Mouse (Mus musculus): Measurements from ENCODE around the gene Ube4b.
A peak's percentile ranks its signal among the peaks of the same experiment; 100 is the strongest.
"Not testable (repeated sequence)": the region's sequence is repeated elsewhere in the genome, so short reads cannot be mapped to it uniquely, and the experiment has no call there.

The Ube4b gene

GRCm38 (mm10) chr4:149426325-149427199 is at the start of gene Ube4b:
Ube4b (minus strand) TSS chr4:149426749.
- peak; percentile 99 to 100 for DNase-seq

GRCm38 (mm10) chr4:149475096-149475495 is 48.5 kb upstream of the Ube4b start:
- DNase-seq = no peak

DNA sequence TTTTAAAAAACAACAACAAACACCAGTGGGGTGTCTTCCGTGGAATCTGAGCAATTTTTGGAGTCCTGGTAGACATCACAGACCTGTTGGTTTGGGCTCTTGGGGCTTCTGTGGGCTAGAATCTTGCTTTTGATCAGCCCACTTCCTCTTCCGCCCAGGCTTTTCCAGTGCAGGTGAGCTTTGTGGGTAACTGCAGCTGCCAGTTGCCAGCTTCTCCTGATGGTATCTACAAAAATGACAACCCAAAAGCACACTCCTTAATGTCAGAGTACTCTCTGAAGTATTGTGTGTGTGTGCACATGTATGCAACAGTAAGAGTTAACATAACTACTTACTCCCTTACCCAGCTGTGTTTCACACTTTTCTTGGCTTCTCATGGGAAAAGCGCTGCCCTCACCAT is 43.0 kb upstream of the Ube4b start:
- peak; percentile 84 to 89 for DNase-seq

- DNase-seq = no peak
Observed at GRCm38 (mm10) chr4:149463435-149463950, 36.9 kb upstream of the Ube4b start.

DNA sequence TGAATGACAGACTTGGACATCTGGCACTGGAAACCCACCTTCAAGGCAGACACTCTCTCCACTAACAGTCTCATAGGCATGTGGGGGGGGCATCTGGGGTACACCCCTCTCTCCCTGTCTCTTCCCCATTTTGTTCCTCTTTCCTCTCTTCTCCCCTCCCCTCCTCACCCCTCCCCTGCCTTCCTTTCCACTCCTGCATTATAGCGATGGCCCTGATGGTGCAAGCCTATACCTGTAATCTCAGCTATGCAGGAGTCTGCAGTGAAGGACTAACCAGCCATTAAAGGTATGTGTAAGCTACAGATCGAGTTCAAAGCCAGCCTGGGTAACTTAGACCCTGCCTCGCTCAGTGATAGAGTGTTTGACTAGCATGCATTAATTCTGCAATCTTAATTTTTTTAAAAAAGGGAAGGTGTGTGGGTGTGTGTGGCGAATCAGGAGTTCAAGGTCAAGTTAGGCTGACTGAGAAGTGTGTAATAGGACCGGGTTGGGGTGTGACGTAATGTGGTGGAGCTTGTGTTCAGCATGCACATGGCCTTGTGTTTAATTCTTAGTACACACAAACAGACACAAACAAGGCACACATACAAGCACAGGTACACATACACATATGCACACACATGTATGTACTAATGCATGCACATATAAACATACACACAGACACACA is 35.9 kb upstream of the Ube4b start:
- no peak for DNase-seq

- peak in 1 of 2 experiments; percentile 59 for DNase-seq
Observed at GRCm38 (mm10) chr4:149461579-149462304, 35.2 kb upstream of the Ube4b start.

- DNase-seq = not testable (repeated sequence)
Observed at GRCm38 (mm10) chr4:149460475-149460874, 33.9 kb upstream of the Ube4b start.

GRCm38 (mm10) chr4:149459425-149459824 is 32.9 kb upstream of the Ube4b start:
- DNase-seq = no peak

DNA sequence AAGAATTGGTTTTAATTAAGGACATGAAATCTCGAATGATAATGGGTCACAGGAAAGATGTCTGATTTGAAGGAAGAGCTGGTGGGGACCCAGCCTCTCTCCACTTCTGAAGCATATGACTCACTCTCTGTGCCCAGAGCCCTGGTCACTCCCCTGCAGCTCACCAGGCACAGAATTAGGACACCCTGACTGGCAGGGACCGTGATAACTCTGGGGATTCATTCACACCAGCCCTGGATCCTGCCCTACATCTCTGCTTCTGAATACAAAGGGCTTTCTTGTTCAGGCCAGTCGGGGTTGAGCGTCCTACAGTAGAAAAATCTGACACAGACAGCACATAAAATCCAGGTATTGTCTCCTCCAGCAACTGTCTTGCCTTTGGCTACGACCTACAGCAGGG is 32.0 kb upstream of the Ube4b start:
- DNase-seq = no peak

GRCm38 (mm10) chr4:149457831-149458430 is 31.4 kb upstream of the Ube4b start:
- DNase-seq = no peak

DNA sequence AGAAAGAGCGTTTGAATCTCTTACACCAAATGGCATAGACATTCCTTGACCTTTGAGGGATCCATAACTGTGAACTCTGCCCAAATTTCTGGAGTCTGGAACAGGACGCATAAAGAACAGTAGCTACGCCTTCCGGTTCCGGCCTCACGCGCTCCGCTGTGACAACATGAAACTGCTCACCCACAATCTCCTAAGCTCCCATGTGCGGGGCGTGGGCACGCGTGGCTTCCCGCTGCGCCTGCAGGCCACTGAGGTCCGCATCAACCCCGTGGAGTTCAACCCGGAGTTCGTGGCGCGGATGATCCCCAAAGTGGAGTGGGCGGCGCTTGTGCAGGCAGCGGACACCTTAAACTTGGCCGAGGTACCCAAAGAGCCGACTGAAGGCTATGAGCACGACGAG is 30.6 kb upstream of the Ube4b start:
- not testable (repeated sequence) for DNase-seq

DNA sequence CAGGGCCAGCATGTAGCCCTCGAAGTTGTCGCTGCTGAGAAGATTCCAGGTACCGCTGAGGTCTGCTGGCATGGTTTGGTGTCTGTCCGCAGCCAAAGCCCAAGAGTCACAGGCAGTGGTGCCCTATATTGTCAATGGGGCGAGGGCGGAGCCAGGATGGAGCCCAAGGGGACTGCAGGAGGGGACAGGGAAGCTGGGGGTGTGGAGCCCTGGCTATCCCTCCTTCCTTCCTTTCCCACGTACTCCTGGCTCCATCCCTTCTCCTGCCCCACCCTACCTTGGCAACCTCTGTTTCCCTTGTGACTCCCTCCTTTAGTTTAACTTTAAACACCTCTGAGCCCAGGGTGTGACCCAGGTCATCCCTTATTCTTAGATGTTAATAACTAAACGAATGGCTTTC is 28.3 kb upstream of the Ube4b start, which contains the start of gene Rbp7:
Rbp7 (minus strand) TSS at position 100 of the 400 bp plus-strand sequence.
- no peak for DNase-seq

- no peak for DNase-seq
Observed at GRCm38 (mm10) chr4:149454263-149454662, 27.7 kb upstream of the Ube4b start.

DNA sequence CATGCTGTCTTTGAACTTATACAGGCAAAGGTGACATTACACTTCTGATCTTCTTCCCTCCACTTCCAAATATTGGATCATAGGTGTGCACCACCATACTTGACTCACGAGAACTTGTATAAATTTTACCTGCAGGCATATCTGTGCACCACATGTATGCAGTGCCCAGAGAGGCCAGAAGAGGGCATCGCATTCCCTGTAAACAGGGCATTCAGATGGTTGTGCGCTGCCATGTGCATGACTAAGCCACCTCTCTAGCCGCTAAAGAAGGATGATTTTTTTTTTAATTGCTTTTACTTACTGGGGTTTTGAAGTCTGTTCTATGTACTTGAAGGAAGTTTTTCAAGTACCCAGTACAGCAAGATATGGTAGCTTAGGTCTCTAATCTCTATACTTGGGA is 27.1 kb upstream of the Ube4b start:
- DNase-seq = peak; percentile 80

GRCm38 (mm10) chr4:149450636-149451035 is 24.1 kb upstream of the Ube4b start:
- no peak for DNase-seq

DNA sequence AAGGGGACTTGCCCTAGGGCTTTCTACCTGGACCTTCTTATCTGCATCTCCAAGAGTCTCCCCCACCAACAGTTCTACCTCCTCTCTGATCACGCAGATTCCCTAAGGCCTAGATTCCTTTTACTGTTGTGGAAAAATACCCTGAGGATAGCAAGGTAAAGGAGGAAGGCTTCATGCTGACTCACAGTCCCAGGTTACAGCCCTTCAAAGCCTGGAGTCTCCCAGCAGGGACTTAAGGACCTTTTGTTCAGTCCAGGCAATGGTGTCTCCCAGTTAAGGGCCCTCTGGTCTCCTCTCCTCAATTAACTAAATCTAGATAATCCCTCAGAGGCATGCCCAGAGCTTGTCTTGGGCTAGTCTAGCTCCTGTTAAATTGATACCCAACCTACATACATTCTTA is 19.8 kb upstream of the Ube4b start:
- DNase-seq = no peak

DNA sequence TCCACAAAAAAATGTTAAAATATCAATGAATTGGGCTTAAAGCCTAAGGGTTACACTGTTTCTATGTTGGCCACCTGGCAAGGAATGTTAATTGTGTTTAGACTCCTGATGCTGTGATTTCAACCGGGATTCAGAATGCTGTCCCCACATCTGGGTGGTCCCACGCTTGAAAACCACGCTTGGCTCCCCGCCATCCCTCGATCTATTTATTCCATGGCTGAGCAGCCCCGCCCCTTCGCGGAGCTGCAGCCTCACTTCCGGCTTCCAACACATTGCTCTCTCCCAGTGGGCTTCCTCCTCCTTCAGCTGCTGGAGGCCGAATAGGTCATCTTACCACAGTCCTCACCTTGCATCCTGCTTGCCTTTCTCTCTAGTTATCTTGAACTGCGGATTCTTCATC is 19.3 kb upstream of the Ube4b start:
- DNase-seq = peak; percentile 39 to 57

DNA sequence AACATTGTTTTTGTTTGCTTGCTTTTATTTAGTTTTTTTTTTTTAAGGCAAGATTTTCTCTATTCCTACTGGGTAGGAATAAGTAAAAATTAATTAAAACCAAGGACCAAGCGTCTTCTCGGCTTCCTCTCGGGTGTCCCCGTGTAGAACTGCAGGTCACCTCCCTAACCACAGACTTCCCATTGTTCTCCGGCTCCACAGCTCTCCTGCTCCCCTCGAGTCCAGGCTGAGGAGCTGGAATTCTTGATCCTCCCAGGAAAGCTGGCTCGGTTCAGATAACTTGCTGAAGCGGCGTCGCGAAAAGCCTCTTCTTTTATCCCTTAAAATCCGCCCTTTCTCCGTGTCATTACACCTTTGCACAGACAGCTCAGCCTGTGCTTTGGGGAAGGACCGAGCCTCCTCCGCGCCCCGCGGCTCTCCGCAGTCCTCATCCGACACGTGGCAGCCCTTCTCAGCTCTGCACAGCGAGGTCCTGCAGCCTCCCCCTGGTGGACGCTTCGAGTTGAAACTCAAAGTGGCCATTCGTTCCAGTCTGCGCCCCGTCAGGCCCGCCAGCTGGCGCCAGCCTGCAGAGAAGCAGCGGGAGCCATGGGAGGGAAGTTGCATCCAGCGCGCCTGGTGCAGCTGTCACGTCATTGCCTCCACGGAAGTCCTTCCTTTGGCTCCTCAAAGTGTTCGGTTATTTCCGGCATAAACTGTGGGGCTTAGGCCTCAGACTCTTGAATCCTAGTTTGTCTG is 18.6 kb upstream of the Ube4b start:
- DNase-seq = peak; percentile 82 to 89

DNA sequence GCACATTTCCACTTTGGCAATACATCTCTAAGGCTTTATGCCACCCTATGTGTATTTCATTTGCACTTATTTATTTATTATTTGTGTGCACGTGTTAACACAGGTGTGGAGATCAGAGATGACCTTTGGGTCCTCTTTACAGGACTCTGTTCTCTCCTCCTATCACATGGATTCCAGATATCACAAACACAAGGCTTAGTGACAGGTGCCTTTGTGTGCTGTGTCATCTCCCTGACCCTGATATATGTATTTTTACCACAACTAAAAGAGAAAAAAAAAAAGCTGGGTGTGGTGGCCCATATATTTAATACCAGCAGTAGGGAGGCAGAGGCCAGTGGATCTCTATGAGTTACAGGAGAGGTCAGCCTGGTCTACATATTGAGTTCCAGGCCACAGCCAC is 17.9 kb upstream of the Ube4b start:
- DNase-seq = no peak

DNA sequence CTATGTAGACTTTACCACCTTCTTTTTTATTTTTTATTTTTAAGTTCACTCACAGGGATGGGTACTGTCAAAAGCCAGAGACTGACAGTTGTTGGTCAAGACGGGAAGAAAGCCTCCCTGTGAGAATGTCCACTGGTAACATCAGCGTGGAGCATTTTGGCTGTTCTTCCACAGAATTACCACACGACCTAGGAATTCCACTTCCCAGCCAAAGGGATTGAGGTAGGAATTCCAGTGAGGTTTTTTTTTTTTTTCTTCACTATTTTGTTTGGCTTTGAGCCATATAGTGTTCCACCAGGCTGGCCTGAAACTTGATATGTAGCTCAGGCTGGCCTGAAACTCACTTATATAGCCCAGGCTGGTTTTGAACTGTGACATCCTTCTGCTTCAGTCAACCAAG is 15.9 kb upstream of the Ube4b start:
- DNase-seq = no peak

DNA sequence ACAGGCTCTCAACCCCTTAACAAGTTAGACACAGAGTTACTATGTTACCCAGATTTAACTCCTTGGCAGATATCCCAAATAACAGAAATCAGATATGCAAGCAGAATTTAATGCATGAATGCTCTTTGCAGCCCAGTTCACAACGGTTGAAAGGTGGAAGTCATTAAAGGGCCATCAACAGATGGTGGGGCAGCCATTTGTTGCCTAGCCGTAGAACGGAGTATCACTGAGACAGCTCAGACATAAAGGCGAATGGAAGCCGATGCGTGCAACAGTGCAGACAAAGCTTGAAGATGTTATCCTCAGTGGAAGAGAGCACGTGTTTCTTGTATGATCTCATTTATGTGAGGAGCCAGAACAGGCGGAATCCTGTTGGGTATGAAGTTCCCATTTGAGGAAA is 14.0 kb upstream of the Ube4b start:
- no peak for DNase-seq

- DNase-seq = not testable (repeated sequence)
Observed at GRCm38 (mm10) chr4:149431887-149432286, 5.3 kb upstream of the Ube4b start.
